Mouse (Mus musculus) midbrain, embryonic 13.5 days (tissue): Measurements from ENCODE around the gene Ifnlr1. TPM values are rescaled to one million over a fixed set of nuclear protein-coding genes. Genes with fewer than 3 reads are reported as not detected.
"Not testable (repeated sequence)": the region's sequence is repeated elsewhere in the genome, so short reads cannot be mapped to it uniquely, and the experiment has no call there.

ENCODE experiments used
- ATAC-seq: fragments of 200-750 bp; cut with Nextera tagmentation; 2 replicates; pipeline ENCODE4 v1.8.0; 2017; ENCODE audit warnings: mild to moderate bottlenecking, moderate TSS enrichment, moderate library complexity
- H3K27ac ChIP-seq: fragments of 300-500 bp; sonication (generic); 2 replicates; pipeline ENCODE4 v1.5.1; 2015; ENCODE audit warnings: inconsistent platforms, mild to moderate bottlenecking, moderate library complexity
- H3K27me3 ChIP-seq: fragments of 300-500 bp; sonication (generic); 2 replicates; pipeline ENCODE4 v1.6.1; 2015; ENCODE audit warnings: mild to moderate bottlenecking, inconsistent platforms
- H3K36me3 ChIP-seq: fragments of 300-500 bp; sonication (generic); 2 replicates; pipeline ENCODE4 v1.6.1; 2015; ENCODE audit warnings: mild to moderate bottlenecking, inconsistent platforms
- H3K4me1 ChIP-seq: fragments of 300-500 bp; sonication (generic); replicated peaks from 2 replicates; pipeline ENCODE4 v1.6.1; 2015; ENCODE audit warnings: inconsistent platforms
- H3K4me2 ChIP-seq: fragments of 300-500 bp; sonication (generic); replicated peaks from 2 replicates; pipeline ENCODE4 v1.6.1; 2015; ENCODE audit warnings: moderate library complexity, mild to moderate bottlenecking, inconsistent platforms
- H3K4me3 ChIP-seq: fragments of 300-500 bp; sonication (generic); replicated peaks from 2 replicates; pipeline ENCODE4 v1.5.1; 2015; ENCODE audit warnings: mild to moderate bottlenecking, inconsistent platforms
- H3K9ac ChIP-seq: fragments of 300-500 bp; sonication (generic); replicated peaks from 2 replicates; pipeline ENCODE4 v1.6.1; 2015; ENCODE audit warnings: mild to moderate bottlenecking, inconsistent platforms
- H3K9me3 ChIP-seq: fragments of 300-500 bp; sonication (generic); 2 replicates; pipeline ENCODE4 v1.6.1; 2016; ENCODE audit warnings: mild to moderate bottlenecking, inconsistent platforms
- WGBS: fragments of 180-500 bp; shearing (Covaris S2); methylation state at CpG from one replicate; pipeline ENCODE4 v1.1.7; 2015; 5-methylcytosine and 5-hydroxymethylcytosine counted together
- polyA plus RNA-seq: library from polyadenylated mRNA; unstranded; fragments of >200 nt; fragmentation: Nextera tagmentation; extraction: Ambion mirVana; gene quantifications from 2 replicates; pipeline ENCODE4 v1.2.1, GENCODE M21; 2015

Ifnlr1 gene
- polyA plus RNA-seq, 1 experiment from 2014 or later: 0.16 TPM

DNA sequence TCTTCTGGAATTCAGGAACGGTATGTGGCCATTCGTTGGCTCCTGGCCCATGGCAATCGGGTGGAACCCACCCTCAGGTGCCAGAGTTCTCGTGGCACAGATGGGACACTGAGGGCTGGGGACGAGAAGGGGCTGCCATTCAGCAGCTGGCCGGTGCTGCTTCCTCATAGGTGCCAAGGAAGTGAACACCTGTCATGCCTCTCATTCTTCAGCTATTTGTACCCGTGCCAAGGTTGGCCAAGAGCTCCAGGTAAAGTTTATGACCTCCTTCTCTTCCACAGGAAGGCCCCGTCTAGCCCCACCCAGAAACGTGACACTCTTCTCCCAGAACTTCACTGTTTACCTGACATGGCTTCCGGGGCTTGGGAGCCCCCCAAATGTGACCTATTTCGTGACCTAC, 4.2 kb downstream of the Ifnlr1 start:
- no peak overlapping the region for H3K4me3 ChIP-seq
- ATAC-seq: no peak
- peaks cover 45% of the 10 kb centered on the region for H3K27me3 ChIP-seq
- no peaks in the 10 kb centered on the region for H3K9me3 ChIP-seq
- H3K36me3 ChIP-seq: no peaks in the 10 kb centered on the region
- peaks cover 14% of the 10 kb centered on the region for H3K4me1 ChIP-seq
- no peak overlapping the region for H3K4me2 ChIP-seq
- no peak overlapping the region for H3K27ac ChIP-seq
- H3K9ac ChIP-seq: no peak overlapping the region
- 85% methylated on average over 11 of the region's 11 CpGs for WGBS

DNA sequence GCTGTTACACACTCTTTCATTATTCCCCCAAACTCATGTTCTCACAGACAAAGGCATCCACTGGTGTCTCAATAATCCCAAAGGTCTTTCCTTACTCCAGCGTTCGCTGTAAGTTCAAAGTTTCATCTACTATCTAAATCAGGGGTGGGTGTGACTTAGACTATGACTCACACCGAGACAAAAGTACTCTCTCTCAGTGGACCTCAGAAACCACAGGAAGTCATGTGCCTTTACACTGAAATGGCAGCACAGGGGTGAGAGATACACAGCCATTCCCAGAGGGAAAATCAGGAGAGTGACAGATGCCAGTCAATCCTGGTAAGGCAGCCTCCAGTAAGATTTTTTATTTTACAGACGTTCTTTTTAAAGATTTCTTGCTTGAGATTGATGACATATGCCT, 6.8 kb downstream of the Ifnlr1 start:
- Histone ChIP-seq H3K9ac (no peak overlapping the region), H3K9me3 (no peaks in the 10 kb centered on the region), H3K4me2 (no peak overlapping the region), H3K36me3 (no peaks in the 10 kb centered on the region), H3K4me3 (no peak overlapping the region), H3K4me1 (no peaks in the 10 kb centered on the region), H3K27me3 (peaks cover 18% of the 10 kb centered on the region), H3K27ac (no peak overlapping the region)
- 82% methylated on average over 4 of the region's 4 CpGs for WGBS
- ATAC-seq: no peak

DNA sequence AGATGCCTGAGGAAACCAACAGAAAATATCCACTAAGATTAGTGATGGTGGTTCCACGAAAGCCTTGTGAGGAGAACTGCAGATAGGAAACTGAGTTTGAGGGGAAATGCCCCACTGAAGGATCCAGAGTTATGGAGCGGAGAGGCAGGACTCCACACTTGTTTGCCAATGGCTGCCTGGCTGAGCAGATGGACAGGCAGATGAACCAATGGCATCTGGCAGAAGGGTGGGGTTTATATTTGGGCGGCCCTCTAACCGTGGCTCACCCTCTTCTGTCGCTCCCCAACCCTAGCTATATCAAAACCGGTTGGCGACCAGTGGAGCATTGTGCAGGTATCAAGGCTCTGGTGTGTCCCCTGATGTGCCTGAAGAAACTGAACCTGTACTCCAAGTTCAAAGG, 12.4 kb downstream of the Ifnlr1 start:
- H3K4me3 ChIP-seq: 0 out of 2 replicates have a peak overlapping the region, but pooled peaks have one; percentile 11
- no peak overlapping the region for H3K9ac ChIP-seq
- H3K4me2 ChIP-seq: peak overlapping the region; percentile 23; the same call in 1 of the 2 replicates

DNA sequence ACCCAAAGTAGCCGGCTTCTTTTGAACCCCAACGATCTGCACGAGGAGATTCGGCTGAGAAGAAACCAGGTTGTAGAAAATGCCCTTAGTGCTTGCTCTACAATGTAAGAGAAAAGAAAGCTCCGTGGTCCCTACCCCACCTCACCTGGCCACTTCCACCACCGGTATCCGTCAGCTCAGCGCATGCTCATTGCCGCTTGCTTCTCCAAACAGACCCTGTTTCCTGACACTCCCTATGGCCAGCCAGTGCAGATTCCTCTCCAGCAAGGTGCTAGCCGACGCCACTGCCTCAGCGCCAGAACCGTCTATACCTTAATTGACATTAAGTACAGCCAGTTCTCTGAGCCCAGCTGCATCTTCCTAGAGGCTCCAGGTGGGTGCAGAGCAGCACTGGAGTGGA, 17.4 kb downstream of the Ifnlr1 start:
- no peak overlapping the region for H3K9ac ChIP-seq
- no peak for ATAC-seq

More for the DNA sequence above, 12.4 kb downstream of the Ifnlr1 start:
- Histone ChIP-seq H3K9me3 (no peaks in the 10 kb centered on the region), H3K27ac (no peak overlapping the region), H3K27me3 (no peaks in the 10 kb centered on the region), H3K4me1 (no peaks in the 10 kb centered on the region), H3K36me3 (no peaks in the 10 kb centered on the region)
- no peak for ATAC-seq
- 86% methylated on average over 7 of the region's 7 CpGs for WGBS

DNA sequence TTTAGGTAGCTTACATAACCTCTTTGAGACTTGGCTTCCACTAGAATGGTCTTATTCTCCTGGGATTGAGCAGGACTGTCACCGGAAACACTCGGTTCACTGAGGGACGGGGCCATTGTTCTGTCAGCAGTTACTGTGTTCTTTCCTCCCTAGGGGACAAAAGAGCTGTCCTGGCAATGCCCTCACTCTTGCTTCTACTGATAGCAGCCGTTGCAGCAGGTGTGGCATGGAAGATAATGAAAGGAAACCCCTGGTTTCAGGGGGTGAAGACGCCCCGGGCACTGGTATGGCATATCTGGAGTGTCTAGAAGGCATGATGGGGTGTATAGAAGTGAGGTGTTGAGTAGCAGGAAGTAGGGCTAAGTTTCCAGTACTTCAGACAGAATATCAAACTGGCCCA, 17.9 kb downstream of the Ifnlr1 start:
- Histone ChIP-seq H3K9ac (no peak overlapping the region), H3K4me2 (no peak overlapping the region), H3K9me3 (no peaks in the 10 kb centered on the region), H3K4me3 (no peak overlapping the region), H3K4me1 (no peaks in the 10 kb centered on the region), H3K36me3 (no peaks in the 10 kb centered on the region), H3K27me3 (peaks cover 4% of the 10 kb centered on the region; the same call in 1 of the 2 replicates), H3K27ac (no peak overlapping the region)
- 41% methylated on average over 6 of the region's 6 CpGs for WGBS
- ATAC-seq: no peak

More for the DNA sequence above, 17.4 kb downstream of the Ifnlr1 start:
- Histone ChIP-seq H3K27me3 (peaks cover 2% of the 10 kb centered on the region; the same call in 1 of the 2 replicates), H3K4me2 (no peak overlapping the region), H3K9me3 (no peaks in the 10 kb centered on the region), H3K27ac (no peak overlapping the region), H3K4me1 (no peaks in the 10 kb centered on the region), H3K36me3 (no peaks in the 10 kb centered on the region), H3K4me3 (no peak overlapping the region)
- WGBS: 83% methylated on average over 13 of the region's 13 CpGs

DNA sequence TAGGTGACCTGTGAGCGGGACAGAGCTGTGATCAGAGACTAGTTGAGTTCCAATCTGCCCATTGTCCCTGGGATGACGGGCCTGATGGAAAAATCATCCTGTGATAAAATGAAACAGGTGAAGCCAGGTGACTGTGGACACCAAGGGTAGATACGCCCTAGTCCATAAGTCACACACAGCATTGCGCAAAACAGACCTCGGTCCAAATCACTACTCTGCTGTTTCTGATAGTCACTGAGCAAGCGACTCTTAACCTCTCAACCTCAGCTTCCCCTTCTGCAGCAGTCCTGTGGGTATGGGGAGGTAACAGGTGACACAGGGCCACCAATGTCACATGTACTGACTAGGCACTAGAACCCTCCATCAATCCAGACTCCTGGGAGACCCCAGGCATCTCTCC, 20.0 kb downstream of the Ifnlr1 start:
- ATAC-seq: no peak
- no peak overlapping the region for H3K9ac ChIP-seq
- no peaks in the 10 kb centered on the region for H3K36me3 ChIP-seq
- no peaks in the 10 kb centered on the region for H3K4me1 ChIP-seq
- H3K4me3 ChIP-seq: no peak overlapping the region
- no peak overlapping the region for H3K27ac ChIP-seq
- H3K4me2 ChIP-seq: no peak overlapping the region
- H3K9me3 ChIP-seq: no peaks in the 10 kb centered on the region
- H3K27me3 ChIP-seq: peaks cover 4% of the 10 kb centered on the region; the same call in 1 of the 2 replicates
- 94% methylated on average over 6 of the region's 6 CpGs for WGBS

DNA sequence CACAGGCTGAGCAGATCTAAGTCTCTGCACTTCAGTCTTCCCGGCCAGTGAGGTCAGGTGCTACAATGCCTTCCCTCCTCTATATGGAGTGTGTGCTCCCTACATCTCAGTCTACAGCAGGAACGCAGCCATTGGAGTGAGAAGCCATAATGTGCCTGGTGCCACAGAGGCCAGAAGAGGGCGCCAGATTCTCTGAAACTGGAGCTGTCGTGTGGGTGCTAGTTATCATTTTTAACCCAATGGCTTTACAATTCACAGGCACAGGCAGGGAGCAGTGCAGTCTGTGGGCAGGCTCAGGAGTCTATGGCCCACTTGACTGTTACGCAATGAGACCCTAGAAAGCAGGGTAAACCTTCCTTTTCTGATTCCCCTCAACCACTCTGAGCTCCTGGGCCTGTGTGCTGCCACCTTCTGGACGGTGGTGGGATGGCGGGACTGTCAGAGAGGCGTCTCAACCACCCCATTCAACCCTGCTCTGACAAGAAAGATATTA, 23.0 kb downstream of the Ifnlr1 start:
- no peak overlapping the region for H3K4me3 ChIP-seq
- peak; percentile 34; the same call in 1 of the 2 replicates for ATAC-seq
- H3K4me1 ChIP-seq: no peaks in the 10 kb centered on the region
- 8% methylated on average over 8 of the region's 8 CpGs for WGBS
- no peaks in the 10 kb centered on the region for H3K9me3 ChIP-seq
- H3K36me3 ChIP-seq: no peaks in the 10 kb centered on the region
- peak overlapping the region; percentile 39 for H3K4me2 ChIP-seq
- H3K27ac ChIP-seq: no peak overlapping the region
- no peak overlapping the region for H3K9ac ChIP-seq
- peaks cover 4% of the 10 kb centered on the region; the same call in 1 of the 2 replicates for H3K27me3 ChIP-seq

DNA sequence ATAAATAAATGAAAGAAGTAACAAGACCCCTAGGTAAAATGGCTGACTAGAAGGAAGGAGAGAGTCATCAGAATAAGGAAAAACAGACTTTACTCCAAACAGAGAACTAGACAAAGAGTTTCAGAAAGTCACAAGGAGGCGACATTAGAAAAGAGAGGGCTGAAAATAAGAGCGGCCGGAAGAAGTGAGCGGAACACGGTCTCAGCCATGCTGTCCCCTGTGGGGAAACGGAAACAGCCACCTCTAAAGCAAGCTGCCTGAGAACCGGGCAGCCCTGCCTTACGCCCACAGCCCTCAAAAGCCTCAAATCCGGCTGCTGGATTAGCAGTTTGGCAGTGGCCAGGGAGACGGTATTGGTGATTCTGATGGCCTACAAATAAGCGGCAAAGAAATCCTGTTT, 23.5 kb downstream of the Ifnlr1 start:
- Histone ChIP-seq H3K36me3 (no peaks in the 10 kb centered on the region), H3K27me3 (peaks cover 4% of the 10 kb centered on the region; the same call in 1 of the 2 replicates), H3K9me3 (no peaks in the 10 kb centered on the region), H3K4me3 (no peak overlapping the region), H3K9ac (no peak overlapping the region), H3K4me2 (no peak overlapping the region), H3K27ac (no peak overlapping the region), H3K4me1 (no peaks in the 10 kb centered on the region)
- ATAC-seq: no peak
- 71% methylated on average over 11 of the region's 11 CpGs for WGBS

DNA sequence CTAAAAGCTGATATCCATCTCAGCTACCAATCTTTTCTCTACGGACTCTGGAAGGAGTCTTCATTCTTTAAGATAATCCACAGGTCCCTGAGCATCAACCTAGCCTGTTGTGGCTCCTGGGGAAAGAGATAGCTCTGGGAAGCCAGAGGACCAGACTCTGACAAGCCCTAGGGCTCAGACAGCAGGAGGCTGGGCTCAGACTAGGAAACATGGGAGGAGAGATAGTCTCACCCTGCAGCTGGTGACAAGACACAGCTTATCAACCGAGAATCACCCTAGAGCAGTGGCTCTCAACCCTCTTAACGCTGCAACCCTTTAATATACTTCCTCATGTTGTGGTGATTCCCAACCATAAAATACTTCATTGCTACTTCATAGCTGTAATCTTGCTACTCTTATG, 24.3 kb downstream of the Ifnlr1 start:
- no peak for ATAC-seq
- H3K4me3 ChIP-seq: no peak overlapping the region
- 83% methylated on average over 3 of the region's 3 CpGs for WGBS

DNA sequence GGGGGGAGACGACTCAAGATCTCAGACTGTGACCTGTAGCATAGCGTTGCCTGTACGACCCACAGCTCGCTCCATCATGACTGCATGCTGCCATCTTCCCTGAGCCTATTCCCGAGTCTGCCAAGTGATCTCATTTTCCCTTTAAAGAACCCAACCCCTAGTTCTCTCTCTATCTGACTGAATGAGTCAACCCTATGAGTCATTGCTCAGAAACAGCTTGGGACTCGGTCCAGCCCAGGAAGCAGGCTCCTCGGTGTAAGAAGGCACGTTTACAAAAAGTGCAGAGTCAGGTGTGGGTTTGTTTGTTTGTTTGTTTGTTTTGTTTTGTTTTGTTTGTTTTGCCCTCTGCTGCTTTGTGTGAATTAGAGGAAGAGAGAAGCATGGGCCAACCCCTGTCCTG, 28.7 kb downstream of the Ifnlr1 start:
- Histone ChIP-seq H3K27ac (no peak overlapping the region), H3K9ac (no peak overlapping the region), H3K9me3 (no peaks in the 10 kb centered on the region), H3K36me3 (no peaks in the 10 kb centered on the region), H3K4me2 (no peak overlapping the region), H3K27me3 (no peaks in the 10 kb centered on the region), H3K4me3 (no peak overlapping the region), H3K4me1 (no peaks in the 10 kb centered on the region)
- 95% methylated on average over 8 of the region's 8 CpGs for WGBS
- ATAC-seq: no peak

More for the DNA sequence above, 24.3 kb downstream of the Ifnlr1 start:
- H3K9me3 ChIP-seq: no peaks in the 10 kb centered on the region
- H3K27ac ChIP-seq: no peak overlapping the region
- peaks cover 4% of the 10 kb centered on the region; the same call in 1 of the 2 replicates for H3K27me3 ChIP-seq
- no peaks in the 10 kb centered on the region for H3K36me3 ChIP-seq
- no peak overlapping the region for H3K4me2 ChIP-seq
- no peak overlapping the region for H3K9ac ChIP-seq
- H3K4me1 ChIP-seq: no peaks in the 10 kb centered on the region

DNA sequence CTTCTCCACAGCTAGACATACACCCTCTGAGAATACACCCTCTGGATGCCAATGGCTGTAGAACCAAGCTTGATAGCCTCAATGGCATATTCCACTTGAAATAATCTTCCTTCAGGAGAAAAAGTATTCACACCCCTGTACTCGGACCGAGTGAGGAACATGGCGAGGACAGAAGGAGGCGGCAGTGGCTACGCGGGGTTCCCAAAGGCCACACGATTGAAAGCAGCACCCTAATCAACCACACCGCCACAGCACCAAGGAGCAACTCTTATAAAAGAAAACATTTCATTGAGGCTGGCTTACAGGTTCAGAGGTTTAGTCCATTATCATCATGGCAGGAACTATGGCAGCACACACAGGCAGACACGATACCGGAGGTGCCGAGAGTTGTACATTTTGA, 30.4 kb downstream of the Ifnlr1 start:
- WGBS: 95% methylated on average over 11 of the region's 11 CpGs
- not testable (repeated sequence) for H3K36me3 ChIP-seq, H3K27me3 ChIP-seq, H3K4me2 ChIP-seq, H3K4me1 ChIP-seq, H3K9me3 ChIP-seq, H3K27ac ChIP-seq, ATAC-seq, H3K4me3 ChIP-seq, H3K9ac ChIP-seq

DNA sequence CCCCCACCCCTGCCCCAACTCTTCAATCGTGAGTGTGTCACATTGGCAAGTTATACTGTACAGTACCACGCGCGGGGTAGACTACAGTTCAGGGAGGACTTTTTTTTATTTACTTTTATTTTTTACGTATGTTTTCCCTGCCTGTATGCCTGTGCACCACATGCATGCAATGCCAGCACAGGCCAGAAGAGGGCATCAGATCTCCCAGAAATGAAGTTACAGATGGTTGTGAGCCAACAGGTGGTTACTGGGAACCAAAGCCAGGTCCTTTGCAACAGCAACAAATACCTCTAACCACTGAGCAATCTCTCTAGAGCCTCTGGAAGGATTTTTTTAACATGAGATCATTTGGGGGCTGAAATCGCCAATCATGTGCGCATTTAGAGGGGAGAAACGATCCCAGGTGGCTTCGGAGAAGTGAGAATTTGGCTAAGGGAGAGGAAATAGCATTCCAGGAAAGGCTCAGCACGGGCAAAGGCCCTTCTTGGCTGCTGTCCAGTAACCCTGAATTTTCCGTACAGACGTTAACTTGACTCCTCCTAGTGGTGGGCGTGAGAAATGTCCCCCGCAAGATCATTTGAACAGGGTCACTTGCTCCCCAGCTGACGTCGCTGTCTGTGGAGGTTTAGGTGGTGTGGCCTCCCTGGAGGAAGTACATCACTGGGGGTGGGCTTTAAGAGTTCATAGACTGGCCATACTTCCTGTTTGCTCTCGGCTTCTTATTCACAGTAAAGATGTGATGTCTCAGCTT, 36.6 kb downstream of the Ifnlr1 start:
- Histone ChIP-seq H3K9ac (no peak overlapping the region), H3K4me1 (no peaks in the 10 kb centered on the region), H3K4me2 (no peak overlapping the region), H3K9me3 (0 out of 2 replicates have a peak, but pooled peaks cover 9% of the 10 kb centered on the region), H3K27me3 (no peaks in the 10 kb centered on the region), H3K4me3 (no peak overlapping the region), H3K36me3 (no peaks in the 10 kb centered on the region), H3K27ac (no peak overlapping the region)
- no peak for ATAC-seq
- WGBS: 80% methylated on average over 17 of the region's 17 CpGs
